Mouse (Mus musculus) regulatory T cell (primary cell): ENCODE measurements around the gene Faf2.

Experiments
- in situ Hi-C: fragments of 300-600 bp; cut with MboI, MseI; formaldehyde crosslinking; loops from one replicate; pipeline ENCODE4 v1.15.1; 2025; ENCODE audit warnings: high pct_unique_total_duplicates

Faf2 gene

DNA sequence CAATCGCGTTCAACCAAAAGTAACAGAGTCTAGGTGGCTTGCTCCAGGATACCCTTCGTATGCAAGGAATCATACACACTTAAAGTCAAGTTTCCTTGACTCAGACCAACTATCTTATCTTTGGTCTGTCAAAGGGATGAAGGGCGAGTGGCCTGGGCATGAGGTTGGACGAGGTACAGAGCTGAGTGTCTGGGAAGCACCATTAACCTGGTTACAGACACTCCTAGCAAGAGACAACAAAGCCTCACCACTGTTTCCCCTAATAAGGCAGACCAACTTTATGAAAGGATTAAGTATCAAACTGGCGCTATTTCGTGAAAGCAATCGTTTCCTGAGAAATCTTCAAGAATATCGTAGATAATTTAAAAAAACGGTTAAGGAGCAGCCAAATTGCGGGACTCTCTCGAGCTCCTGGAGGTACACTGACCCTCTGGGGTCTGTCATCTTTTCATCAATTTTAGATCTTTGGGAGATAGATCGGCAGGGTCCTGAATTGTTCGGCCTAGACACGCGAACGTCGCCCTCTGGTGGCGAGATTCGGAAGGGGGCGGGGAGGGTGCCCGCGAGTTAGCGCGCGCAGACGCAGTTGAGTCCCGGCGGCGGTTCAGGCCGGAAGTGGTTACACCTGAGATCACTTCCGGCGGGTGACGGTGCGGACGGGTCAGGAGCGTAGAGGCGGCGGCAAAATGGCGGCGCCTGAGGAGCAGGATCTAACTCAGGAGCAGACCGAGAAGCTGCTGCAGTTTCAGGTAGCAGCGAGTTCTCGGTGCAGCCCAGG lies at the start of gene Faf2:
Faf2 (plus strand) TSS at position 630 of the 778 bp plus-strand sequence.
- in situ Hi-C loops: loop anchor here (5.0 kb wide), 1 partner anchor 71 kb away; the partner anchor contains the start of gene Rnf44

GRCm38 (mm10) chr13:54572621-54573020 lies 49.0 kb upstream of the Faf2 start:
- in situ Hi-C loops: no loop called here

DNA sequence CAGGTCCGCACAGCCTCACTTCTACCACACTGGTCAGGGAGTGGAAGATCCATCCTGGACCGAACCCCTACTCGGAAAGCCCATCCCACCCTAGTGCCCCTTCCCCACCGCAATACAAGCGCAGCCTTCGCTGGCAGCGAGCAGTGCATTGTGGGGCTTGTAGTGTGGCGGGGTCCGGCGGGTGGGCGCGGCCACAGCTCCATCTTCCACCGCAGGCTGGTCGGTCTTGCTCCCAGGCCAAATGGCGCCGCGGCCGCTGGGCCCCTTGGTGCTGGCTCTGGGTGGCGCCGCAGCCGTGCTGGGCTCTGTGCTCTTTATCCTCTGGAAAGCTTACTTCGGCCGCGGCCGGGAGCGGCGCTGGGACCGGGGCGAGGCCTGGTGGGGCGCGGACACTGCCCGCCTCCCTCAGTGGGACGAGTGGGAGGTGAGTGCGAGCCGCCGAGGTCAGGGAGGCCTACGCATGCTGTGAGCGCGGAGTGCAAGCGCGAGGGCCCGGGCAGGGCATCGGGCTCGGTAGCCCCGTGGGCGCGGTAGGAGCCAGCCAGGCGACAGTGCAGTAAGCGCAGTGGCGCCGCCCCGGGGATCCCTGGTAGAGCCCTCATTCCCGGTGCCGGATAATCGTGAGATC lies 46.6 kb upstream of the Faf2 start, which contains the start of gene Arl10:
Arl10 (plus strand) TSS at position 162 of the 628 bp plus-strand sequence.
- in situ Hi-C loops: no loop called here

GRCm38 (mm10) chr13:54575489-54575888 lies 46.1 kb upstream of the Faf2 start:
- in situ Hi-C loops: no loop called here

DNA sequence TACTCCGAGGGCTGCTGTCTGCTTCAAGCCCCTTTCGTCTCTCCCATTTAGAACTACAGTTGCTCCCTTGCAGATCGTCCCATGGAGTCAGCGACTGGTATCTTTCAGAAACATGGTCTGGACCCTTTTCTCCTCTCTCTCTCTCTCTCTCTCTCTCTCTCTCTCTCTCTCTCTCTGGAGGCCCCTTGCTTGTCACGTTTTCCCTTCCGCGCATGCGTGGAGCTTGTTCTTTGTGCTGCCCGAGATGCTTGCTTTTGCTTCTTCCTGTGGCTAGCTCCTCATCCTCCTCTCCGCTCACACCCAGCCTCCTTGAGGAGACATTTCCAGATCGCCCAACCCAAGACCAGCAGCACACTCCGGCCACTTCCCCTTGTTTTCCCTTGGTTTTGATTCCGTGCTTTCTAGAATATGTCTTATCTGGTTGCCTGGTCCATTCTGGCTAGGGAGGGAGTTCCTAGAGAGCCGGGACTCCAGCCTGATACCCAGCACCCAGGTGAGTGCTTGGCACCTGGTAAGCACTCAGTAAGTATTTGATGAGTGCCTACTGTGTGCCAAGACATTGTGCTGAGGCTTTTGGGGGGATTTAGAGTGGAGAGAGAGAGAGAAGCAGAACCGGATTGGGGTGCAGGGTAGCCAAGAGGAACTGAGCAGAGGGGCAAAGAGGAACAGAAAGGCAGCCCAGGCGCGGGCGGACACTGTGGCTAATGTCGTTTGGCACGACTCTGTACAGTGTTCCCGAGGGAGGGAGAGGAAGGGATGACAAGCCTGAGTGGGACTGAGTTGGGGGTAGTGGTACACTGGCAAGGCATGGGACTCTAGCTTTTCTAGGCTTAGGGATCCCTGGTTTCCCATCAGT lies 43.7 kb upstream of the Faf2 start:
- in situ Hi-C loops: no loop called here

- in situ Hi-C loops: no loop called here
Observed at GRCm38 (mm10) chr13:54581385-54581784, 40.2 kb upstream of the Faf2 start.

DNA sequence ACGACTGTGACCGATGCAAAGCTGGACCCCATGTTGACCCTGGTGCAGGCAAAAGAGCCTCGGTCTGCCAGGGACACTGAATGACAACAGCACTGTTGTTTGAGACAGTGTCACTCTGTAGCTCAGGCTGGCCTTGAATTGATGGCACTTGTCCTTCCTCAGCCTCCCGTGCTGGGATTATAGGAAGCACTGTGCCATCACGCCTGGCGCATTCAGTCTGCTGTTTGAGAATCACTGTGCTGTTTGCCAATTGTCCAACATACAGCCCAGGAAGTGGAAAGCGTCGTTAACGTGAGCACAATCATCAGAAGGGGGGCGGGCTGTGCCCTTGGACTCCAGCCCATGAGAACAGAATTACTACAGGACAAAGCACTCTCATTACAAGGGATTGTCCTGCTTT lies 39.5 kb upstream of the Faf2 start:
- in situ Hi-C loops: no loop called here

DNA sequence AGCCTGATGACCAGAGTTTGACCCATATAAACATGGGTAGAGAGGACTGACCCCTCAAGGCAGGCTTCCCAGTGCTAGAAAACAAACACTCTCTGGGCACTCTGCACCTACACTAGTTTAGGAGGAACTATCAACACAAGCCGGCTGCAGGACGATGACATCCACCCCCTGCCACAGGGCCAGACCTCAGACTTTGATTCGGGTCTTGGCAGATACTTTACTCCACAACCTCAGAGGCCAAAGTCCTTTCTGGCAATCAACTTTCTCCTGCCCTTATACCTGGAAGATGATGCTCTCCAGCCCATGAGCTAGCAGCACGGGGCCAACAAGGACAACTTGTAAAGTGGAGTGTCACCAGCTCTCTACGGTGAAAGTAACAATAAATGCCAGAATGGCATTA lies 38.7 kb upstream of the Faf2 start:
- in situ Hi-C loops: no loop called here

GRCm38 (mm10) chr13:54585831-54586230 lies 35.8 kb upstream of the Faf2 start:
- in situ Hi-C loops: no loop called here

- in situ Hi-C loops: no loop called here
Observed at GRCm38 (mm10) chr13:54589414-54589995, 32.1 kb upstream of the Faf2 start.

GRCm38 (mm10) chr13:54589996-54590951 lies 31.3 kb upstream of the Faf2 start, which contains the start of the genes Nop16 and Higd2a:
Gene Nop16, minus strand, starts transcription at chr13:54590090.
Gene Higd2a, plus strand, starts transcription at chr13:54590207.
- in situ Hi-C loops: no loop called here

DNA sequence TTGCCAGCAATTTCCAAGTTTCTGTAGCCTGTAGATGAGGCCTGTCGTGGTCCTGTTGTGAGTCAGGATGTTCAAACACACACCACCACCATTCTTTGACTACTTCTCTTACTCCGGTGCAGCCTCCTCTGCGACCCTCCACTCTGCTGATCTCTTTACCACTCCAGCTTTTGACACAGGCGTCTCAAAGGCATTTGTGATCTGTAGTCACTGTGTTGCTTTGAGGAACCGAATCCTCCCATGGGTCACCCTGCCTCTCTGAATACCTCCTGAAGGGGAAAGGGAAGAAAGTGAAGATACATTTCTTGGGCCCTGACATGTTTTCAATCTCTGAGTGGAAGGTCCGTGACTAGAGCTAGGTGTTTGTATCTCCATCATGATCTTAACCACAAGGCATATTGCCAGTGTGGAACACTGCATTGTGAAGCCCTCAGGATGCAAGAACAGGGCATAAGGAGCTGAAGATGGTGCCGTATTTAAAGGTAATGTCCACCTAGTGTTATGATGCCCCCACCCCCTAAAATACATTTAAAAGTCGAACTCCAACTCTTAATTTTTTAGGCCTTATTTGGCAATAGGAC lies 29.7 kb upstream of the Faf2 start:
- in situ Hi-C loops: no loop called here

DNA sequence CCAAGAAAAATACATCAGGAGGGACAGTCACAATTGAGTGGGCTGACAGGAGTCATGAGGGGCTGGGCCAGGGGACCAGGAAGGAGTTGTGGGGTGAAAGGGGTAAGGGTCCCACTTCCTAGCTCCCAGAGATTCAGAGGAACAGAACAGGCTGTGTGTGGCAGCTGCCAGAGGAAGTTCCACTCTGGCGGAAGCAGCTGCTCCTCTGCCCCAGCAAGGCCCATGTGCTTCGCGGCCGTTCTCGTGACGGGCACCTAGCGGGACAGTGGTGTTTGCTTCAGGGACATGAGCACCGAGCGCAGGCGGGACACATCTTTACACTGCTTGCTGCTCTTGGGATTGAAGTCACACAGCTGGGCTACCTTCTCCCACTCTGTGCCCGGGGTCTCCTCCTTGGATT lies 28.0 kb upstream of the Faf2 start:
- in situ Hi-C loops: no loop called here

- in situ Hi-C loops: no loop called here
Observed at GRCm38 (mm10) chr13:54596107-54596690, 25.4 kb upstream of the Faf2 start.

- in situ Hi-C loops: no loop called here
Observed at GRCm38 (mm10) chr13:54596870-54597269, 24.7 kb upstream of the Faf2 start.

DNA sequence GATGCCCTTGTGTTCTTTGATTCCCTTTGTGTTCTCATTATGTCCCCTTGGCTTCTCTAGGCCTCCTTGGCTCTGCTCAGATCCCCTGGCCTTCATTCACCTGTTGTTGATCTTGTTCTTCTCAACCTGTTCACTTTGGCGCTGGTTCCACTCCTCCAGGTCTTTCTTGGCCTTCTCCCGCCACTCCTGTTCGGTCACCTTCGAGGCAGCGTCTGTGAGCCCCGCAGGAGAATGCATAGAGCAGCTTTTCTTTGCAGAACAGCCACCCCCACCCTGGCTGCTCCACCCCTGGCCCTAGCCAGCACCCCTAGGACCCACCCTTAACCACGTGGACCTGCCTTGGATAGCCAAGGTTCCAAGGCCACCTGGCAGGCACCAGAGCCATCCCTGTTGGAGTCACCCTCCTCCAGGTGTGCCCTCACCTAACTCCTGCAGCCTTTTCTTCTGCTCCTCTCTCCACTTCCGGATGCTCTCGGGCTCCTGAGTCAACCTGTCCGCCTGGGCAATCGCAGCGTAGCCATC lies 22.9 kb upstream of the Faf2 start:
- in situ Hi-C loops: no loop called here

DNA sequence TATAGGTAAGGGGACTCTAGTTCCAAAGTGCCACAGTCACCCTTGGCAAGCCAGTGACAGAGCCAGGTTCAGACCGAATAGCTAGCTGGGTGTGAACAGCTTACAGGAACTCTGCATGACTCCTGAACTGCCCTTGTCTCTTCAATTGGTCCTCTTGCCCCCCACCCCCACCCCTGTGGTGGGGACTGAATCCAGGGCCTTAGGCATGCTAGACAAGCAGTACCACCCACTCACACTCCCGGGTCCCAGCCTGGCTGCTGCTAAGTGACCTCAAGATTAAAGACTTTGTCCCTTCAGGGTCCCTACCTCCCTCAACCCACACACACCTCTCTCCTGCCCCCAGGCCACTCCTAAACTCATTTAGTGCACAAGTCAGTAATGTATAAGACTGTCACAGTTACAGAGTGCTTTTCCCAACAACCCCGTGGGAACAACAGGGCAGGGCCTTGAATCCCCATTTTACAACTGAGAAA lies 18.9 kb upstream of the Faf2 start:
- in situ Hi-C loops: no loop called here

DNA sequence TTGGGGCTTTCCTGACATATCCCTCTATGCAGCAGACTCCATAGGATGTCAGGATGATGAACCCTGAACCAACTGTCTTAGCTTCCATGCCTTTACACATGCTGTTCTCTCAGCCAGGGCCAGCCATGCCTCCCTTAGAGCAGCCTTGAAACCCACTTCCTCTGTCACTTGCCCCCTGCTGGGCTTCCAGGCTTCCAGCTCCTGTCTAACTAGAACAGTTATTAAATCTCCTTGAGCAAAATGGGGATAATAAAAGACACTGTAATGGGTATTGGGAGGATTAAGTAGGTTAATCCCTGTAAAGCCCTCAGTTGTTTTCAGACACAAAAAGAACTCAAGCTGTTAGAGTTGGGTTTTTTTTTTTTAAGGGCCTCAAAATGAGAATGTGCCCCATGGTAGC lies 18.1 kb upstream of the Faf2 start:
- in situ Hi-C loops: no loop called here

GRCm38 (mm10) chr13:54604221-54604620 lies 17.4 kb upstream of the Faf2 start:
- in situ Hi-C loops: no loop called here
